Mouse (Mus musculus): ENCODE measurements around the gene Rad51.

DNA sequence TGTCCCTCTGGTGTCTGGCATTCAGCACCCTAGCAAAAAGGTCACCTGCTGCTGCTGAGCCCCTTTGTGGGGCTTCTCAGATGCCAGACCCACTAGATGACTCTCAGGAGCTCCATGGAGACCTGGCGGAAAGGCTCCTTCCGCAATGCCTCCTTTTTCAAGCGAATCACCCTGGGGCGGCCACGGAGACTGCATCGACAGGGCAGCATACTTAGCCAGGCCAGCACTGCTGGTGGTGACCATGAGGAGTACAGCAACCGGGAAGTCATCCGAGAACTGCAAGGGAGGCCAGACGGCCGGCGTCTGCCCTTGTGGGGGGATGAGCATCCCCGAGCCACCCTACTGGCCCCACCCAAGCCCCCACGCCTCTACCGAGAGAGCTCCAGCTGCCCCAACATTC, 62.3 kb downstream of the Rad51 start:
- no peak for TF ChIP-seq CTCF (IDR thresholded peaks at IDR 0.05)
- TF ChIP-seq EP300 (IDR thresholded peaks at IDR 0.05; ENCODE audit: insufficient read depth, low read depth, low read length) = no peak
- TF ChIP-seq POLR2A (IDR thresholded peaks at IDR 0.05; ENCODE audit: insufficient read depth, low read depth, low read length) = no peak

Data from heart, adult 2 months (tissue).